27 mouse cellular contexts compared by ENCODE assay signal in genomic region chr6:63347015-63347414, GRCm38 (mm10).
"Had no signal": no experiment of that assay in that cellular context is flagged by ENCODE, and none has a peak within 500 bp of the region (broad histone marks: within the 10 kb centered on the region; RNA-seq: fewer than 3 reads in every experiment).

No protein-coding gene starts in this region.

- H3K4me3 ChIP-seq: limb, embryonic 10.5 days; limb, embryonic 12.5 days; limb, embryonic 13.5 days; limb, embryonic 15.5 days; liver, embryonic 12.5 days; liver, embryonic 13.5 days; liver, embryonic 15.5 days; lung, embryonic 15.5 days; megakaryocyte, embryonic 14.5 days; midbrain, embryonic 10.5 days; midbrain, embryonic 12.5 days; midbrain, embryonic 13.5 days; midbrain, embryonic 15.5 days; myocyte had no signal

- DNase-seq: left cerebral cortex, postnatal 4 days; liver; liver, embryonic 13.5 days; liver, postnatal 0 days; lung, adult 18-20 months; lung, adult 2 months; lung, embryonic 14.5 days; lung, postnatal 10 days; lung, postnatal 14 days; lung, postnatal 36 days; lung, postnatal 4 days; midbrain, embryonic 14.5 days had no signal

- H3K27ac ChIP-seq: limb, embryonic 10.5 days; limb, embryonic 12.5 days; limb, embryonic 13.5 days; limb, embryonic 15.5 days; liver, embryonic 12.5 days; liver, embryonic 13.5 days; liver, embryonic 14.5 days; liver, embryonic 15.5 days; lung, embryonic 15.5 days; macrophage; midbrain, embryonic 10.5 days; midbrain, embryonic 12.5 days; midbrain, embryonic 13.5 days; midbrain, embryonic 15.5 days had no signal

- H3K27me3 ChIP-seq: limb, embryonic 12.5 days; limb, embryonic 13.5 days; limb, embryonic 15.5 days; liver, embryonic 12.5 days; liver, embryonic 13.5 days; liver, embryonic 15.5 days; lung, embryonic 15.5 days; megakaryocyte, embryonic 14.5 days; midbrain, embryonic 12.5 days; midbrain, embryonic 13.5 days; midbrain, embryonic 15.5 days had no signal

- H3K36me3 ChIP-seq: limb, embryonic 10.5 days; limb, embryonic 12.5 days; limb, embryonic 13.5 days; limb, embryonic 15.5 days; liver, embryonic 12.5 days; liver, embryonic 13.5 days; liver, embryonic 15.5 days; lung, embryonic 15.5 days; midbrain, embryonic 10.5 days; midbrain, embryonic 12.5 days; midbrain, embryonic 13.5 days; midbrain, embryonic 15.5 days had no signal

- H3K9ac ChIP-seq: limb, embryonic 12.5 days; limb, embryonic 13.5 days; limb, embryonic 15.5 days; liver, embryonic 12.5 days; liver, embryonic 13.5 days; liver, embryonic 14.5 days; liver, embryonic 15.5 days; liver, postnatal 0 days; lung, embryonic 14.5 days; lung, embryonic 15.5 days; midbrain, embryonic 12.5 days; midbrain, embryonic 13.5 days; midbrain, embryonic 15.5 days had no signal

- H3K4me1 ChIP-seq: limb, embryonic 10.5 days; limb, embryonic 12.5 days; limb, embryonic 13.5 days; limb, embryonic 15.5 days; liver, embryonic 12.5 days; liver, embryonic 13.5 days; liver, embryonic 15.5 days; lung, embryonic 15.5 days; megakaryocyte, embryonic 14.5 days; midbrain, embryonic 10.5 days; midbrain, embryonic 12.5 days; midbrain, embryonic 13.5 days; midbrain, embryonic 15.5 days had no signal
